Mouse (Mus musculus): ENCODE measurements around the gene Ccnk. TPM values are rescaled to one million over a fixed set of nuclear protein-coding genes. Genes with fewer than 3 reads are reported as not detected.

Ccnk gene
- polyA plus RNA-seq (2017; shearing (Covaris generic)): 1 to 10 TPM; 3.1 to 3.3 TPM

GRCm38 (mm10) chr12:108179321-108180266, at the start of gene Ccnk:
TSS of gene Ccnk (plus strand) at chr12:108179579.

GRCm38 (mm10) chr12:108179246-108179320, 296 bp upstream of the Ccnk start, which contains the start of gene Setd3:
TSS of gene Setd3 (minus strand) at chr12:108179314.

Other genes with a start within 250 kb of the Ccnk start
- 100 to 1,000 TPM; 293 to 344 TPM for gene Bcl11b, start 176.0 kb upstream of the Ccnk start, polyA plus RNA-seq (2017; shearing (Covaris generic))
- 100 to 1,000 TPM in 1 of 2 experiments, 10 to 100 TPM in 1; 92.1 to 116 TPM for gene Setd3, start 265 bp upstream of the Ccnk start, polyA plus RNA-seq (2017; shearing (Covaris generic))
- gene Ccdc85c, start 95.8 kb downstream of the Ccnk start, polyA plus RNA-seq (2017; shearing (Covaris generic)): under 1 TPM; 0.28 to 0.29 TPM
- under 1 TPM in 1 of 2 experiments, not detected in 1; 0.60 TPM for gene Hhipl1, start 126.7 kb downstream of the Ccnk start, polyA plus RNA-seq (2017; shearing (Covaris generic))
- 1 to 10 TPM in 1 of 2 experiments, not detected in 1; 3.3 TPM for gene Cyp46a1, start 154.8 kb downstream of the Ccnk start, polyA plus RNA-seq (2017; shearing (Covaris generic))
- gene Eml1, start 191.4 kb downstream of the Ccnk start, polyA plus RNA-seq (2017; shearing (Covaris generic)): 1 to 10 TPM; 1.0 to 1.7 TPM